Mouse (Mus musculus) limb, embryonic 13.5 days (tissue): Measurements from ENCODE around the gene Trmt10a. TPM values are rescaled to one million over a fixed set of nuclear protein-coding genes. Genes with fewer than 3 reads are reported as not detected.
A peak's percentile ranks its signal among the peaks of the same experiment; 100 is the strongest.
"Not testable (repeated sequence)": the region's sequence is repeated elsewhere in the genome, so short reads cannot be mapped to it uniquely, and the experiment has no call there.

Experiments used
- ATAC-seq: fragments of 200-750 bp; cut with Nextera tagmentation; 2 replicates; pipeline ENCODE4 v1.8.0; 2017; ENCODE audit warnings: low read depth, moderate number of reproducible peaks, moderate TSS enrichment; ENCODE audit not compliant: low FRiP score
- H3K27ac ChIP-seq: fragments of 300-500 bp; sonication (generic); 2 replicates; pipeline ENCODE4 v1.5.1; 2015; ENCODE audit warnings: inconsistent platforms, mild to moderate bottlenecking, moderate library complexity
- H3K27me3 ChIP-seq: fragments of 300-500 bp; sonication (generic); 2 replicates; pipeline ENCODE4 v1.6.1; 2015; ENCODE audit warnings: mild to moderate bottlenecking, inconsistent platforms
- H3K36me3 ChIP-seq: fragments of 300-500 bp; sonication (generic); 2 replicates; pipeline ENCODE4 v1.6.1; 2015; ENCODE audit warnings: inconsistent platforms, mild to moderate bottlenecking, moderate library complexity
- H3K4me1 ChIP-seq: fragments of 300-500 bp; sonication (generic); 2 replicates; pipeline ENCODE4 v1.6.1; 2015; ENCODE audit warnings: inconsistent platforms
- H3K4me2 ChIP-seq: fragments of 300-500 bp; sonication (generic); replicated peaks from 2 replicates; pipeline ENCODE4 v1.6.1; 2015; ENCODE audit warnings: inconsistent platforms, mild to moderate bottlenecking, moderate library complexity
- H3K4me3 ChIP-seq: fragments of 300-500 bp; sonication (generic); 2 replicates; pipeline ENCODE4 v1.5.1; 2015; ENCODE audit warnings: moderate library complexity, mild to moderate bottlenecking, inconsistent platforms
- H3K9ac ChIP-seq: fragments of 300-500 bp; sonication (generic); 2 replicates; pipeline ENCODE4 v1.6.1; 2015; ENCODE audit warnings: mild to moderate bottlenecking, inconsistent platforms
- H3K9me3 ChIP-seq: fragments of 300-500 bp; sonication (generic); 2 replicates; pipeline ENCODE4 v1.6.1; 2016; ENCODE audit warnings: inconsistent platforms
- WGBS: fragments of 180-500 bp; shearing (Covaris S2); methylation state at CpG from one replicate; pipeline ENCODE4 v1.1.7; 2015; 5-methylcytosine and 5-hydroxymethylcytosine counted together
- polyA plus RNA-seq: library from polyadenylated mRNA; unstranded; fragments of >200 nt; fragmentation: Nextera tagmentation; extraction: Ambion mirVana; gene quantifications from 2 replicates; pipeline ENCODE4 v1.2.1, GENCODE M21; 2015

Trmt10a gene
- polyA plus RNA-seq, 1 experiment from 2014 or later: 11.2 TPM

DNA sequence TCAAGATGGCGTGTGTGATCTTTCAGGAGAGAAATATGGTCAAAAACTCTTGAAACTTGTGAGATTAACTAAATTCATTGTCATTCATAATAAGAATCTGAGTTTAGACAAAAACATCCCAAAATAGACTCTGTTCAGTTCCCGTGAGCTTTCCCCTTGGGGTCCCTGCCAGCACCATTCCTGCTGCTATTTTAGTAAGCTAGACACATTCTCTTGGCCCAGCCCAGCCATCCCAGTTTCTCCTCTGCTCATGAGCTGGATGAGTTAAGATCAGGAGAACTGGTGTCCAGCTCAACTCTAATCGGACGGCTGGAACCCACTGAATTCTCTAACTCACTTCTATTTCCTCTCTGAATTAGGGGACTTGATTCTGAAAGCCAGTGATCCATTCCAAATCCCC, 26.4 kb upstream of the Trmt10a start:
- Histone ChIP-seq H3K27me3 (no peaks in the 10 kb centered on the region), H3K27ac (no peak overlapping the region), H3K9ac (no peak overlapping the region), H3K9me3 (no peaks in the 10 kb centered on the region), H3K36me3 (no peaks in the 10 kb centered on the region), H3K4me2 (no peak overlapping the region), H3K4me3 (no peak overlapping the region), H3K4me1 (peaks cover 4% of the 10 kb centered on the region; the same call in 1 of the 2 replicates)
- ATAC-seq: no peak
- 86% methylated on average over 4 of the region's 4 CpGs for WGBS

DNA sequence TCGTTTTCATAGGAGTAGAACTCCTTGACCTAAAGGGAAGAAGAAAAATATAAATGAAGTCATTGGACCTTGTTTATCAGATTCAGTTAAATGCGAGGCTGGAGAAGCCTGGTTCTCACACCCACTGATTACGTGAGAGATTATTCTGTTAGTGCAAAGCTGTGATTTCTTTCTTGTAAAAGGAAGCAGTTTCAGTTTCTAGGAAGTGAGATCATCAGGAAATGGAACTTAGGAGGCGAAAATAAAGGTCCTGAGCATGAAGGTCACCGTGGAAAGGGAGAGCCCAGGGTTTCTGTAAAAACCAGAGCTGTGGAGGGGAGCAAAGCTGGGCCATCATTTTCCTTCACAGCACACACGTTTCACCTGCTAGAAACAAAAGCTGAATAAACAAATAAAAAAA, 24.9 kb upstream of the Trmt10a start:
- H3K9ac ChIP-seq: no peak overlapping the region
- 71% methylated on average over 6 of the region's 6 CpGs for WGBS
- no peaks in the 10 kb centered on the region for H3K9me3 ChIP-seq
- H3K36me3 ChIP-seq: no peaks in the 10 kb centered on the region
- peaks cover 4% of the 10 kb centered on the region; the same call in 1 of the 2 replicates for H3K4me1 ChIP-seq
- no peak overlapping the region for H3K27ac ChIP-seq
- no peaks in the 10 kb centered on the region for H3K27me3 ChIP-seq
- no peak overlapping the region for H3K4me3 ChIP-seq
- no peak overlapping the region for H3K4me2 ChIP-seq
- no peak for ATAC-seq

- Histone ChIP-seq H3K4me3 (no peak overlapping the region), H3K27ac (no peak overlapping the region), H3K4me2 (no peak overlapping the region), H3K9ac (no peak overlapping the region), H3K27me3 (no peaks in the 10 kb centered on the region), H3K4me1 (peaks cover 4% of the 10 kb centered on the region; the same call in 1 of the 2 replicates), H3K36me3 (no peaks in the 10 kb centered on the region), H3K9me3 (no peaks in the 10 kb centered on the region)
- ATAC-seq: no peak
- 71% methylated on average over 14 of the region's 14 CpGs for WGBS
Observed at GRCm38 (mm10) chr3:138118831-138119230, 24.4 kb upstream of the Trmt10a start.

DNA sequence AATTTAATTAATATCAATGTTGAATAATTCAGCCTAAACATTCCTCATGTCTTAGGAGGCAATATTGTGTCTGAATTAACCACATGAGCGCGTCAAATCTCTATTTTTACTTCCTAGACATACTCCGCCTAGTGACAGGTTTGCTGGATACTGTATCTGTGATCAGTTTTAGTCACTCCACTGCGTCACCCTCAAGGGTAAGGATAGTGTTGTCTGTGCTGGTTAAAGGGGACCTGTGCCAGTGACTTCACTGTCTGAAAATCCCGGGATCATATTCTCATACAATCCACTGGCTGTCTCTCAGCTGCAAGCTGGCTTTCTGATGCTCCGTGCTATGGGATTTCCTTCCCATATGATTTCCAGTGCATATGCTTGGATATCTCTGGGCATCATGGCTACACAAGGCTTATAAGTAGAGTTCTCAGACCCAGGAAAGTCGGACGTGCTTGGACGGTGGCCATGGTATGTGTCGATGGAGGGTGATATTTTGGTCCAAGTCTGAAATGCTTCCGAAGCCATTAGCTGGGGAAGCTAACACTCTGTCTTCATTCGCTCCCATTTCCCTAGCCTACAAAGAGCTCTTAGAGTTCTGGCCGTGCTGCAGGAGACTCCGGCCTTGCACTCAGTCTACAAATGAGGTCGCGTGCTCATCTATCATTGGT, 23.7 kb upstream of the Trmt10a start:
- H3K4me1 ChIP-seq: no peaks in the 10 kb centered on the region
- ATAC-seq: peak; percentile 44; the same call in 1 of the 2 replicates
- 91% methylated on average over 16 of the region's 16 CpGs for WGBS
- no peak overlapping the region for H3K4me3 ChIP-seq
- H3K36me3 ChIP-seq: no peaks in the 10 kb centered on the region
- H3K4me2 ChIP-seq: no peak overlapping the region
- no peaks in the 10 kb centered on the region for H3K27me3 ChIP-seq
- no peak overlapping the region for H3K27ac ChIP-seq
- no peaks in the 10 kb centered on the region for H3K9me3 ChIP-seq
- no peak overlapping the region for H3K9ac ChIP-seq

GRCm38 (mm10) chr3:138121461-138121860, 21.8 kb upstream of the Trmt10a start:
- Histone ChIP-seq H3K4me1 (no peaks in the 10 kb centered on the region), H3K9ac (no peak overlapping the region), H3K4me2 (no peak overlapping the region), H3K9me3 (no peaks in the 10 kb centered on the region), H3K27me3 (no peaks in the 10 kb centered on the region), H3K27ac (no peak overlapping the region), H3K4me3 (no peak overlapping the region), H3K36me3 (no peaks in the 10 kb centered on the region)
- ATAC-seq: no peak
- 92% methylated on average over 2 of the region's 2 CpGs for WGBS

DNA sequence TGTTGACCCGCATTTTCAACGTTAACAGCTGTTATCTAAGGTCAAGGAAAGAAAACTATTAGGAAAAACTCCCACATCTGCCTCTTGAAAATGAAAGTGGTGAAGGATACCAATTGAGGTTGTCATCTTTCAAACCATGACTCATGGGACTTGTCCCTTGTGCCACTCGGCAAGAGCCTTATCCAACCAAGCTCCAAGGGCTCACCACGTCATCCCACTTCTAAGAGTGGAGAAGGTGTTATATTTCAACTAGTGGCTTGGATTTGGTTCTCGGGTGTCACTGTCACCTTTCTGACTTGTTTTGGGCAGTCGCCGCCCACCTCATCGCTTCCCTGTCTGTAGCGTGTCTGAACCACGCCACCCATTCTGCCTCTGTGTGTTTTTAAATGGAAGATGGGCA, 19.4 kb upstream of the Trmt10a start:
- Histone ChIP-seq H3K27me3 (no peaks in the 10 kb centered on the region), H3K4me2 (no peak overlapping the region), H3K4me1 (no peaks in the 10 kb centered on the region), H3K4me3 (no peak overlapping the region), H3K36me3 (no peaks in the 10 kb centered on the region), H3K27ac (no peak overlapping the region), H3K9ac (no peak overlapping the region), H3K9me3 (no peaks in the 10 kb centered on the region)
- 76% methylated on average over 10 of the region's 10 CpGs for WGBS
- no peak for ATAC-seq

DNA sequence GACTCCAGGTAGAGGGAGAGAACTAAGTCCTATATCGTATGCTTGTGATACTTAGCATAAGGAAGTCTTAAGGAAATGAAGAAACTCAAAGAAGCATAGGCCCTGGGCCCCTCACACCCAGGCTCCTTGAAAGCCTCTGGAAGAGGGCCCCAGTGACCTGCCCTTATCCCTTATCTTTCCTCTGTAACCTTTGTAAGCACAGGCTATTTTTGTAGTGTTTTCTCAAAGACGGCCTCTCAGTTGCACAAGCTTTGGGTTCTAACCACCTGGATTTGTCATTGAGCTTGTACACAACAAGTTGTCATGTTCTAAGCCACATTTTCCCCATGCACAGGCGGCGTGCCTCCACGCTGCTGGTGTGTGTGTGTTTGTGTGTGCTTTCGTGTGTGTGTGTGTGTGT, 14.1 kb upstream of the Trmt10a start:
- Histone ChIP-seq H3K36me3 (no peaks in the 10 kb centered on the region), H3K27me3 (no peaks in the 10 kb centered on the region), H3K27ac (no peak overlapping the region), H3K4me3 (no peak overlapping the region), H3K4me2 (no peak overlapping the region), H3K4me1 (no peaks in the 10 kb centered on the region), H3K9ac (no peak overlapping the region), H3K9me3 (no peaks in the 10 kb centered on the region)
- WGBS: 93% methylated on average over 6 of the region's 6 CpGs
- no peak for ATAC-seq

GRCm38 (mm10) chr3:138130692-138131091, 12.6 kb upstream of the Trmt10a start:
- Histone ChIP-seq H3K4me1 (no peaks in the 10 kb centered on the region), H3K27ac (no peak overlapping the region), H3K4me3 (no peak overlapping the region), H3K4me2 (no peak overlapping the region), H3K36me3 (no peaks in the 10 kb centered on the region), H3K27me3 (no peaks in the 10 kb centered on the region), H3K9ac (no peak overlapping the region), H3K9me3 (no peaks in the 10 kb centered on the region)
- no peak for ATAC-seq
- WGBS: 74% methylated on average over 1 of the region's 1 CpGs

GRCm38 (mm10) chr3:138131168-138131567, 12.1 kb upstream of the Trmt10a start:
- no peak for ATAC-seq
- Histone ChIP-seq H3K27ac (no peak overlapping the region), H3K9me3 (no peaks in the 10 kb centered on the region), H3K4me2 (no peak overlapping the region), H3K27me3 (no peaks in the 10 kb centered on the region), H3K4me3 (no peak overlapping the region), H3K9ac (no peak overlapping the region), H3K4me1 (no peaks in the 10 kb centered on the region), H3K36me3 (no peaks in the 10 kb centered on the region)
- 66% methylated on average over 9 of the region's 9 CpGs for WGBS

- WGBS: 92% methylated on average over 8 of the region's 8 CpGs
- no peak for ATAC-seq
- H3K4me3 ChIP-seq: no peak overlapping the region
- H3K9ac ChIP-seq: no peak overlapping the region
- no peaks in the 10 kb centered on the region for H3K36me3 ChIP-seq
- no peaks in the 10 kb centered on the region for H3K27me3 ChIP-seq
- H3K4me1 ChIP-seq: no peaks in the 10 kb centered on the region
- H3K4me2 ChIP-seq: no peak overlapping the region
- H3K9me3 ChIP-seq: no peaks in the 10 kb centered on the region
- H3K27ac ChIP-seq: no peak overlapping the region
Observed at GRCm38 (mm10) chr3:138133463-138133862, 9.8 kb upstream of the Trmt10a start.

GRCm38 (mm10) chr3:138133916-138134315, 9.3 kb upstream of the Trmt10a start:
- Histone ChIP-seq H3K4me2 (no peak overlapping the region), H3K4me3 (no peak overlapping the region), H3K27me3 (no peaks in the 10 kb centered on the region), H3K9me3 (no peaks in the 10 kb centered on the region), H3K4me1 (no peaks in the 10 kb centered on the region), H3K27ac (no peak overlapping the region), H3K9ac (no peak overlapping the region), H3K36me3 (no peaks in the 10 kb centered on the region)
- ATAC-seq: no peak
- WGBS: 83% methylated on average over 11 of the region's 11 CpGs

DNA sequence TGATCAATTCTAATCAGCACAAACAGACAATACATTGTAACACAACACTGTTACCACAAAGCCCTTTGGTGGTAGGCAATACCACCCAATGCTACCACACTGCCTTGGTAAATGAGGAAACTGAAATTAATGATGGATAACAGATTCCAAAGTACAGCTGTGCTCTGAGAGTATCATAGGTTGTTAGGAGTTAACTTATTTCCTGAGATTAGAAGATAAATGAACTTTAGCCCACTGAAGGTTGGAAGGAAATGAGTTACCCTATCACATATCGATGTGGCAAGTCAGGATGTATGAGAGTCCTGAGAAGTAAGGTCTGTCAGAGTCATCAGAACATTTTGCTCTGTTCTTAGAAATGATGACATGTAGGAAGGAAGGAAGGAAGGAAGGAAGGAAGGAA, 8.7 kb upstream of the Trmt10a start:
- H3K27ac ChIP-seq: no peak overlapping the region
- no peak overlapping the region for H3K4me3 ChIP-seq
- no peaks in the 10 kb centered on the region for H3K36me3 ChIP-seq
- H3K4me2 ChIP-seq: no peak overlapping the region
- no peaks in the 10 kb centered on the region for H3K27me3 ChIP-seq
- H3K4me1 ChIP-seq: no peaks in the 10 kb centered on the region
- no peak overlapping the region for H3K9ac ChIP-seq
- no peaks in the 10 kb centered on the region for H3K9me3 ChIP-seq
- 91% methylated on average over 1 of the region's 1 CpGs for WGBS
- ATAC-seq: no peak

GRCm38 (mm10) chr3:138138146-138138545, 5.1 kb upstream of the Trmt10a start:
- 94% methylated on average over 13 of the region's 13 CpGs for whole genome bisulfite sequencing

More at GRCm38 (mm10) chr3:138138146-138138545, 5.1 kb upstream of the Trmt10a start:
- H3K4me2 ChIP-seq, H3K27me3 ChIP-seq, H3K4me3 ChIP-seq, H3K9me3 ChIP-seq, H3K36me3 ChIP-seq, H3K4me1 ChIP-seq, H3K27ac ChIP-seq, H3K9ac ChIP-seq, ATAC-seq: not testable (repeated sequence)
